20 mouse cellular contexts compared by ENCODE assay signal in genomic region chr13:119742711-119743415, GRCm38 (mm10). TPM values are rescaled to one million over a fixed set of nuclear protein-coding genes. Genes with fewer than 3 reads are reported as not detected.
DNase-seq lines count a peak whose midpoint lies in the region; ATAC-seq lines count a peak whose summit lies in the region.
"Had no signal": no experiment of that assay in that cellular context is flagged by ENCODE, and none has a peak within 500 bp of the region (broad histone marks: within the 10 kb centered on the region; RNA-seq: fewer than 3 reads in every experiment).

No protein-coding gene starts in this region.

- no peak for ATAC-seq in forebrain, embryonic 11.5 days (replicated peaks; ENCODE audit: low FRiP score)
- ATAC-seq in megakaryocyte-erythroid progenitor cell, adult 5-6 weeks (replicated peaks; ENCODE audit: low FRiP score, low TSS enrichment, poor library complexity, severe bottlenecking) = 0 out of 2 replicates have a peak, but pooled peaks have one; percentile 19
- ATAC-seq: CD4-positive, CD25-positive, alpha-beta regulatory T cell, adult 4 months; intestine, postnatal 0 days had no signal

- H3K4me3 ChIP-seq in forebrain, embryonic 11.5 days (ENCODE audit: low read depth, low read length) = no peak overlapping the region
- H3K4me3 ChIP-seq in forebrain, embryonic 10.5 days = no peak overlapping the region
- H3K4me3 ChIP-seq: lung, embryonic 15.5 days had no signal

- H3K4me2 ChIP-seq in forebrain, embryonic 11.5 days (ENCODE audit: low read depth, low read length, severe bottlenecking) = no peak overlapping the region

- H3K4me1 ChIP-seq in forebrain, embryonic 11.5 days (replicated peaks; ENCODE audit: control insufficient read depth, insufficient read depth, low read length) = no peaks in the 10 kb centered on the region; the same call in 1 of the 2 replicates
- H3K4me1 ChIP-seq in forebrain, embryonic 10.5 days = peaks cover 32% of the 10 kb centered on the region

- H3K27me3 ChIP-seq in forebrain, embryonic 11.5 days (ENCODE audit: control insufficient read depth, insufficient read depth, low read length) = no peaks in the 10 kb centered on the region
- no peaks in the 10 kb centered on the region for H3K27me3 ChIP-seq in forebrain, embryonic 10.5 days (ENCODE audit: poor library complexity, severe bottlenecking)
- H3K27me3 ChIP-seq: embryonic facial prominence, embryonic 15.5 days; hindbrain, embryonic 15.5 days; limb, embryonic 13.5 days; lung, embryonic 15.5 days had no signal

- no peaks in the 10 kb centered on the region for H3K9me3 ChIP-seq in forebrain, embryonic 11.5 days (ENCODE audit: control insufficient read depth, low read length)
- no peaks in the 10 kb centered on the region for H3K9me3 ChIP-seq in forebrain, embryonic 10.5 days
- H3K9me3 ChIP-seq: embryonic facial prominence, embryonic 15.5 days; hindbrain, embryonic 15.5 days; limb, embryonic 13.5 days; lung, embryonic 15.5 days had no signal

- 91% methylated on average over 6 of the region's 6 CpGs for WGBS in forebrain, embryonic 11.5 days
- WGBS in forebrain, embryonic 10.5 days = 91% methylated on average over 6 of the region's 6 CpGs

- peak; percentile 31 for DNase-seq in forebrain, embryonic 11.5 days (ENCODE audit: low spot score)
- no peak for DNase-seq in forebrain, embryonic 10.5 days (ENCODE audit: extremely low spot score, low spot score)
- DNase-seq in layer of hippocampus, adult 11-12 months (ENCODE audit: low spot score) = peak; percentile 19
- DNase-seq in layer of hippocampus, postnatal 10 days (ENCODE audit: low spot score in 2 of 2) = no peak
- peak; percentile 68 for DNase-seq in MEL-GATA-1-ER (ENCODE audit: extremely low read depth, low read depth)
- DNase-seq in ovary, adult 18-20 months (ENCODE audit: low spot score) = no peak
- no peak for DNase-seq in liver
- DNase-seq: cerebellum, postnatal 10 days; gastrocnemius, postnatal 36 days; heart, postnatal 14 days; lung, postnatal 4 days; right cerebral cortex, adult 18-20 months had no signal

- H3K36me3 ChIP-seq in forebrain, embryonic 11.5 days (ENCODE audit: control insufficient read depth, insufficient read depth, low read length) = no peaks in the 10 kb centered on the region
- H3K36me3 ChIP-seq in forebrain, embryonic 10.5 days (replicated peaks) = no peaks in the 10 kb centered on the region
- H3K36me3 ChIP-seq: embryonic facial prominence, embryonic 15.5 days; hindbrain, embryonic 15.5 days; limb, embryonic 13.5 days; lung, embryonic 15.5 days had no signal

- no peak overlapping the region for H3K27ac ChIP-seq in forebrain, embryonic 11.5 days (ENCODE audit: low read depth, low read length)
- H3K27ac ChIP-seq in forebrain, embryonic 10.5 days = no peak overlapping the region
- H3K27ac ChIP-seq: embryonic facial prominence, embryonic 15.5 days; hindbrain, embryonic 15.5 days; limb, embryonic 13.5 days; liver, embryonic 14.5 days; lung, embryonic 15.5 days had no signal

- H3K9ac ChIP-seq in forebrain, embryonic 11.5 days (ENCODE audit: low read length) = no peak overlapping the region
- H3K9ac ChIP-seq: embryonic facial prominence, embryonic 15.5 days; limb, embryonic 13.5 days; liver, embryonic 14.5 days; lung, embryonic 15.5 days had no signal

RNA-seq across cellular contexts. Expression of gene Nim1k, which starts 12.8 kb away (rescaled TPM):
- 4.9 and 5.8 TPM in 2 replicates for polyA plus RNA-seq in forebrain, embryonic 11.5 days (2014; fragmentation: Nextera tagmentation; extraction: Ambion mirVana)
- polyA plus RNA-seq in forebrain, embryonic 10.5 days (2016; fragmentation: Nextera tagmentation; extraction: Ambion mirVana) = 3.3 and 3.5 TPM in 2 replicates
- 10 to 100 TPM; 14.0 to 15.0 TPM for total RNA-seq in layer of hippocampus, postnatal 10 days (2021)
- total RNA-seq in megakaryocyte-erythroid progenitor cell, adult 5-6 weeks (2014; fragmentation: Nextera tagmentation) = 0.37 TPM in 1 of 2 replicates, not detected in the other
- total RNA-seq in megakaryocyte-erythroid progenitor cell, adult 5-6 weeks (2017) = 0.33 and 0.50 TPM in 2 replicates

RNA-seq across cellular contexts. Expression of gene Zfp131, which starts 47.8 kb away (rescaled TPM):
- 49.2 and 50.7 TPM in 2 replicates for polyA plus RNA-seq in forebrain, embryonic 11.5 days (2014; fragmentation: Nextera tagmentation; extraction: Ambion mirVana)
- polyA plus RNA-seq in forebrain, embryonic 10.5 days (2016; fragmentation: Nextera tagmentation; extraction: Ambion mirVana) = 42.7 and 44.4 TPM in 2 replicates
- total RNA-seq in layer of hippocampus, postnatal 10 days (2021) = 10 to 100 TPM; 38.2 to 44.0 TPM
- total RNA-seq in megakaryocyte-erythroid progenitor cell, adult 5-6 weeks (2014; fragmentation: Nextera tagmentation) = 56.9 and 62.1 TPM in 2 replicates
- total RNA-seq in megakaryocyte-erythroid progenitor cell, adult 5-6 weeks (2017) = 60.7 and 71.0 TPM in 2 replicates

RNA-seq across cellular contexts. Expression of gene Hmgcs1, which starts 52.7 kb away (rescaled TPM):
- 389 and 403 TPM in 2 replicates for polyA plus RNA-seq in forebrain, embryonic 11.5 days (2014; fragmentation: Nextera tagmentation; extraction: Ambion mirVana)
- 340 and 341 TPM in 2 replicates for polyA plus RNA-seq in forebrain, embryonic 10.5 days (2016; fragmentation: Nextera tagmentation; extraction: Ambion mirVana)
- 100 to 1,000 TPM; 630 to 638 TPM for total RNA-seq in layer of hippocampus, postnatal 10 days (2021)
- total RNA-seq in megakaryocyte-erythroid progenitor cell, adult 5-6 weeks (2014; fragmentation: Nextera tagmentation) = 13.1 and 15.6 TPM in 2 replicates
- total RNA-seq in megakaryocyte-erythroid progenitor cell, adult 5-6 weeks (2017) = 25.0 and 38.1 TPM in 2 replicates

Comparison
In these comparisons a context has a peak if more than half of its experiments do, and no peak if none do; other contexts are left out.
1. DNase-seq: peak in forebrain, embryonic 11.5 days (single experiment), layer of hippocampus, adult 11-12 months (single experiment) and MEL-GATA-1-ER (single experiment); none in forebrain, embryonic 10.5 days (single experiment), layer of hippocampus, postnatal 10 days (0 of 2), ovary, adult 18-20 months (single experiment) and liver (single experiment).
2. RNA of gene Nim1k, which starts 12.8 kb away (total RNA-seq): 14.0 to 15.0 TPM in layer of hippocampus, postnatal 10 days; 0.33 to 0.50 TPM in megakaryocyte-erythroid progenitor cell, adult 5-6 weeks; every median in the first group is over 10 times any median in the second.
3. RNA of gene Hmgcs1, which starts 52.7 kb away (total RNA-seq): 630 to 638 TPM in layer of hippocampus, postnatal 10 days; 13.1 to 38.1 TPM in megakaryocyte-erythroid progenitor cell, adult 5-6 weeks; every median in the first group is over 10 times any median in the second.